In the genomic region with DNA sequence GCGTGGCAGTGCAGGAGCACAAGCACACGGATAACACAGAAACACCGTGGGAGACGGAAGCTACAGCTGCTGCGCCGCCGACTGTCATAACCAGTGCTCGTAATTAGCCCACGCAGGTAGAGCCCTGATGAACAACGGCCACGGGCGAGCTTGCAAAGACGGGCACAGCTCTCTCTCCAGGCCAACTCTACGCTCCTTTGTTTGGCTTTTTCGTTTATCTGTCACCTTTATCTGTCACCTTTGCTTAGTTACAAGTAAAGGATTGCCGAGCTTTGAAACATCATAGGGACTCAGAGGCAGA, we compare ENCODE assay signal across 9 mouse cellular contexts.
DNase-seq lines count a peak whose midpoint lies in the region; ATAC-seq and TF ChIP-seq lines count a peak whose summit lies in the region.
"Had no signal": no experiment of that assay in that cellular context is flagged by ENCODE, and none has a peak within 500 bp of the region (broad histone marks: within the 10 kb centered on the region; RNA-seq: fewer than 3 reads in every experiment).

No protein-coding gene starts in this region.

- peak overlapping the region; percentile 51 for H3K4me3 ChIP-seq in heart, embryonic 10.5 days
- peak overlapping the region; percentile 48 for H3K4me3 ChIP-seq in ES-Bruce4 (ENCODE audit: low read depth, low read length)
- peak overlapping the region; percentile 25 for H3K4me3 ChIP-seq in hindbrain, embryonic 12.5 days
- peak overlapping the region; percentile 19; the same call in 1 of the 2 replicates for H3K4me3 ChIP-seq in midbrain, embryonic 11.5 days (ENCODE audit: low read depth, low read length)

- no peak for TF ChIP-seq EP300 in ES-Bruce4 (IDR thresholded peaks at IDR 0.05; ENCODE audit: insufficient read depth, low read depth, low read length)

- 47% methylated on average over 16 of the region's 16 CpGs for WGBS in heart, embryonic 10.5 days
- WGBS in hindbrain, embryonic 12.5 days: 66% methylated on average over 16 of the region's 16 CpGs
- WGBS in midbrain, embryonic 11.5 days: 70% methylated on average over 16 of the region's 16 CpGs

- peak; percentile 46 for ATAC-seq in hindbrain, embryonic 12.5 days (ENCODE audit: low FRiP score)
- peak; percentile 4; the same call in 1 of the 2 replicates for ATAC-seq in midbrain, embryonic 11.5 days (ENCODE audit: low FRiP score)
- ATAC-seq in CD4-positive, CD25-positive, alpha-beta regulatory T cell, adult 4 months: no peak

- no peak for TF ChIP-seq CTCF in ES-Bruce4 (IDR thresholded peaks at IDR 0.05; ENCODE audit: low read depth, low read length)

- H3K4me1 ChIP-seq in heart, embryonic 10.5 days: peaks cover 8% of the 10 kb centered on the region; the same call in 1 of the 2 replicates
- H3K4me1 ChIP-seq in ES-Bruce4 (ENCODE audit: control insufficient read depth, insufficient read depth, low read length): no peaks in the 10 kb centered on the region
- peaks cover 5% of the 10 kb centered on the region; the same call in 1 of the 2 replicates for H3K4me1 ChIP-seq in hindbrain, embryonic 12.5 days
- no peaks in the 10 kb centered on the region for H3K4me1 ChIP-seq in midbrain, embryonic 11.5 days (ENCODE audit: control insufficient read depth, insufficient read depth, low read length)

- no peak for DNase-seq in heart, embryonic 10.5 days (ENCODE audit: low spot score)
- DNase-seq in heart, postnatal 25 days (ENCODE audit: low spot score): no peak
- DNase-seq in midbrain, embryonic 11.5 days (ENCODE audit: low spot score, missing footprints): no peak
- no peak for DNase-seq in embryo, embryonic 11 days
- DNase-seq in urinary bladder, postnatal 14 days (ENCODE audit: low spot score): no peak

- H3K27ac ChIP-seq in heart, embryonic 10.5 days: peak overlapping the region; percentile 79
- no peak overlapping the region for H3K27ac ChIP-seq in ES-Bruce4 (ENCODE audit: insufficient read depth, low read length)
- H3K27ac ChIP-seq in hindbrain, embryonic 12.5 days: 0 out of 2 replicates have a peak overlapping the region, but pooled peaks have one; percentile 45
- no peak overlapping the region for H3K27ac ChIP-seq in midbrain, embryonic 11.5 days (ENCODE audit: low read depth, low read length)
- H3K27ac ChIP-seq: macrophage had no signal

- H3K9me3 ChIP-seq in heart, embryonic 10.5 days: no peaks in the 10 kb centered on the region
- no peaks in the 10 kb centered on the region for H3K9me3 ChIP-seq in ES-Bruce4 (replicated peaks; ENCODE audit: control insufficient read depth, insufficient read depth, low read length, poor library complexity, severe bottlenecking)
- 0 out of 2 replicates have a peak, but pooled peaks cover under 1% of the 10 kb centered on the region for H3K9me3 ChIP-seq in hindbrain, embryonic 12.5 days (replicated peaks)
- H3K9me3 ChIP-seq in midbrain, embryonic 11.5 days (ENCODE audit: control insufficient read depth, low read length): no peaks in the 10 kb centered on the region

- TF ChIP-seq POLR2A in ES-Bruce4 (IDR thresholded peaks at IDR 0.05; ENCODE audit: insufficient read depth, low read length): no peak

- H3K9ac ChIP-seq in ES-Bruce4 (ENCODE audit: low read depth, poor library complexity, severe bottlenecking): no peak overlapping the region
- H3K9ac ChIP-seq in hindbrain, embryonic 12.5 days: peak overlapping the region; percentile 52
- peak overlapping the region; percentile 62 for H3K9ac ChIP-seq in midbrain, embryonic 11.5 days (ENCODE audit: low read length)

- intact Hi-C loops in heart, postnatal 25 days (cut with DNase I): no loop called here

- peak overlapping the region; percentile 48 for H3K4me2 ChIP-seq in hindbrain, embryonic 12.5 days (replicated peaks)
- H3K4me2 ChIP-seq in midbrain, embryonic 11.5 days: peak overlapping the region; percentile 44

- H3K36me3 ChIP-seq in heart, embryonic 10.5 days: no peaks in the 10 kb centered on the region
- H3K36me3 ChIP-seq in ES-Bruce4 (ENCODE audit: control insufficient read depth, insufficient read depth, low read length, poor library complexity, severe bottlenecking): no peaks in the 10 kb centered on the region
- H3K36me3 ChIP-seq in hindbrain, embryonic 12.5 days: no peaks in the 10 kb centered on the region
- no peaks in the 10 kb centered on the region for H3K36me3 ChIP-seq in midbrain, embryonic 11.5 days (ENCODE audit: control insufficient read depth, insufficient read depth, low read length)

- H3K27me3 ChIP-seq in heart, embryonic 10.5 days (ENCODE audit: insufficient read depth, poor library complexity, severe bottlenecking): no peaks in the 10 kb centered on the region
- H3K27me3 ChIP-seq in ES-Bruce4 (ENCODE audit: control insufficient read depth, insufficient read depth, low read length, poor library complexity, severe bottlenecking): no peaks in the 10 kb centered on the region
- H3K27me3 ChIP-seq in hindbrain, embryonic 12.5 days: no peaks in the 10 kb centered on the region
- no peaks in the 10 kb centered on the region for H3K27me3 ChIP-seq in midbrain, embryonic 11.5 days (ENCODE audit: control insufficient read depth, insufficient read depth, low read length)

Comparison
In these comparisons a context has a peak if more than half of its experiments do, and no peak if none do; other contexts are left out.
1. H3K27ac ChIP-seq: peak in heart, embryonic 10.5 days (single experiment) and hindbrain, embryonic 12.5 days (single experiment); none in ES-Bruce4 (single experiment) and midbrain, embryonic 11.5 days (single experiment).
2. Peak in every context shown above with its lines, with median percentiles within 50 percentile points of each other: H3K4me3 ChIP-seq.